Mouse (Mus musculus): ENCODE measurements at regions not wholly inside any gene's neighbourhood (a gene's known extent, or its start where the extent isn't known, plus 50 kb on each side); places are given as distances from the start of the nearest gene placed in this dataset.

- Histone ChIP-seq H3K27ac (no peak overlapping the region), H3K36me3 (ENCODE audit: inconsistent target) (no peaks in the 10 kb centered on the region), H3K79me2 (ENCODE audit: inconsistent target) (no peaks in the 10 kb centered on the region), H3K4me3 (ENCODE audit: inconsistent target) (no peak overlapping the region)
- 95% methylated on average over 7 of the region's 7 CpGs for WGBS (ENCODE audit: missing documents)
Observed at GRCm38 (mm10) chr2:30710895-30711294, 92.6 kb downstream of the 1700001O22Rik start.

- H3K4me3 ChIP-seq (ENCODE audit: inconsistent target): no peak overlapping the region
- no peak overlapping the region for H3K27ac ChIP-seq
- no peaks in the 10 kb centered on the region for H3K79me2 ChIP-seq (ENCODE audit: inconsistent target)
- WGBS (ENCODE audit: missing documents): 100% methylated on average over 3 of the region's 3 CpGs
- H3K36me3 ChIP-seq (ENCODE audit: inconsistent target): no peaks in the 10 kb centered on the region
Observed at GRCm38 (mm10) chr2:30709386-30709884, 94.0 kb downstream of the 1700001O22Rik start.

GRCm38 (mm10) chr2:30708762-30709385, 94.6 kb downstream of the 1700001O22Rik start:
- no peak overlapping the region for H3K27ac ChIP-seq
- no peaks in the 10 kb centered on the region for H3K79me2 ChIP-seq (ENCODE audit: inconsistent target)
- no peak overlapping the region for H3K4me3 ChIP-seq (ENCODE audit: inconsistent target)
- no peaks in the 10 kb centered on the region for H3K36me3 ChIP-seq (ENCODE audit: inconsistent target)
- 95% methylated on average over 4 of the region's 4 CpGs for WGBS (ENCODE audit: missing documents)

- no peaks in the 10 kb centered on the region for H3K36me3 ChIP-seq (ENCODE audit: inconsistent target)
- 7% methylated on average over 22 of the region's 48 CpGs for WGBS (ENCODE audit: missing documents)
- H3K4me3 ChIP-seq (ENCODE audit: inconsistent target): no peak overlapping the region
- no peaks in the 10 kb centered on the region for H3K79me2 ChIP-seq (ENCODE audit: inconsistent target)
- no peak overlapping the region for H3K27ac ChIP-seq
Observed at GRCm38 (mm10) chr2:30708001-30708683, 95.3 kb downstream of the 1700001O22Rik start.

GRCm38 (mm10) chr2:30707099-30708000, 96.1 kb downstream of the 1700001O22Rik start:
- WGBS (ENCODE audit: missing documents): 16% methylated on average over 30 of the region's 44 CpGs
- no peak overlapping the region for H3K4me3 ChIP-seq (ENCODE audit: inconsistent target)
- no peaks in the 10 kb centered on the region for H3K36me3 ChIP-seq (ENCODE audit: inconsistent target)
- H3K27ac ChIP-seq: no peak overlapping the region
- no peaks in the 10 kb centered on the region for H3K79me2 ChIP-seq (ENCODE audit: inconsistent target)

- Histone ChIP-seq H3K36me3 (ENCODE audit: inconsistent target) (no peaks in the 10 kb centered on the region), H3K27ac (no peak overlapping the region), H3K4me3 (ENCODE audit: inconsistent target) (no peak overlapping the region), H3K79me2 (ENCODE audit: inconsistent target) (no peaks in the 10 kb centered on the region)
- 95% methylated on average over 5 of the region's 5 CpGs for WGBS (ENCODE audit: missing documents)
Observed at GRCm38 (mm10) chr2:30706036-30706435, 97.4 kb downstream of the 1700001O22Rik start.

- Histone ChIP-seq H3K36me3 (ENCODE audit: inconsistent target) (no peaks in the 10 kb centered on the region), H3K27ac (no peak overlapping the region), H3K4me3 (ENCODE audit: inconsistent target) (no peak overlapping the region), H3K79me2 (ENCODE audit: inconsistent target) (no peaks in the 10 kb centered on the region)
- WGBS (ENCODE audit: missing documents): 90% methylated on average over 1 of the region's 1 CpGs
Observed at GRCm38 (mm10) chr2:30703308-30703707, 100.2 kb downstream of the 1700001O22Rik start.

GRCm38 (mm10) chr2:30702711-30703110, 100.8 kb downstream of the 1700001O22Rik start:
- 82% methylated on average over 7 of the region's 7 CpGs for WGBS (ENCODE audit: missing documents)
- H3K4me3 ChIP-seq (ENCODE audit: inconsistent target): no peak overlapping the region
- no peaks in the 10 kb centered on the region for H3K79me2 ChIP-seq (ENCODE audit: inconsistent target)
- H3K36me3 ChIP-seq (ENCODE audit: inconsistent target): no peaks in the 10 kb centered on the region
- H3K27ac ChIP-seq: no peak overlapping the region

- no peaks in the 10 kb centered on the region for H3K79me2 ChIP-seq (ENCODE audit: inconsistent target)
- H3K27ac ChIP-seq: no peak overlapping the region
- H3K36me3 ChIP-seq (ENCODE audit: inconsistent target): no peaks in the 10 kb centered on the region
- WGBS (ENCODE audit: missing documents): 83% methylated on average over 2 of the region's 2 CpGs
- H3K4me3 ChIP-seq (ENCODE audit: inconsistent target): no peak overlapping the region
Observed at GRCm38 (mm10) chr2:30700890-30701289, 102.6 kb downstream of the 1700001O22Rik start.

GRCm38 (mm10) chr2:30700471-30700870, 103.0 kb downstream of the 1700001O22Rik start:
- Histone ChIP-seq H3K27ac (no peak overlapping the region), H3K36me3 (ENCODE audit: inconsistent target) (no peaks in the 10 kb centered on the region), H3K79me2 (ENCODE audit: inconsistent target) (no peaks in the 10 kb centered on the region), H3K4me3 (ENCODE audit: inconsistent target) (no peak overlapping the region)
- 92% methylated on average over 1 of the region's 1 CpGs for WGBS (ENCODE audit: missing documents)

GRCm38 (mm10) chr2:30699797-30700454, 103.5 kb downstream of the 1700001O22Rik start:
- WGBS (ENCODE audit: missing documents): 43% methylated on average over 6 of the region's 6 CpGs
- H3K27ac ChIP-seq: peak overlapping the region; percentile 41
- H3K79me2 ChIP-seq (ENCODE audit: inconsistent target): no peaks in the 10 kb centered on the region
- no peak overlapping the region for H3K4me3 ChIP-seq (ENCODE audit: inconsistent target)
- no peaks in the 10 kb centered on the region for H3K36me3 ChIP-seq (ENCODE audit: inconsistent target)

GRCm38 (mm10) chr2:30698758-30699535, 104.1 kb downstream of the Cstad start:
- 86% methylated on average over 6 of the region's 6 CpGs for WGBS (ENCODE audit: missing documents)
- Histone ChIP-seq H3K79me2 (ENCODE audit: inconsistent target) (no peaks in the 10 kb centered on the region), H3K36me3 (ENCODE audit: inconsistent target) (no peaks in the 10 kb centered on the region)

GRCm38 (mm10) chr2:30697851-30698250, 103.0 kb downstream of the Cstad start:
- H3K4me3 ChIP-seq (ENCODE audit: inconsistent target): no peak overlapping the region
- 100% methylated on average over 2 of the region's 2 CpGs for WGBS (ENCODE audit: missing documents)
- H3K36me3 ChIP-seq (ENCODE audit: inconsistent target): no peaks in the 10 kb centered on the region
- H3K79me2 ChIP-seq (ENCODE audit: inconsistent target): no peaks in the 10 kb centered on the region
- H3K27ac ChIP-seq: no peak overlapping the region

More at GRCm38 (mm10) chr2:30698758-30699535, 104.1 kb downstream of the Cstad start:
- no peak overlapping the region for H3K27ac ChIP-seq
- H3K4me3 ChIP-seq (ENCODE audit: inconsistent target): no peak overlapping the region
